Mouse (Mus musculus): Measurements from ENCODE around the gene Got1. TPM values are rescaled to one million over a fixed set of nuclear protein-coding genes. Genes with fewer than 3 reads are reported as not detected.

Got1 gene
- 103 and 114 TPM in 2 replicates for polyA plus RNA-seq (2015; fragmentation: Nextera tagmentation; extraction: Ambion mirVana)

DNA sequence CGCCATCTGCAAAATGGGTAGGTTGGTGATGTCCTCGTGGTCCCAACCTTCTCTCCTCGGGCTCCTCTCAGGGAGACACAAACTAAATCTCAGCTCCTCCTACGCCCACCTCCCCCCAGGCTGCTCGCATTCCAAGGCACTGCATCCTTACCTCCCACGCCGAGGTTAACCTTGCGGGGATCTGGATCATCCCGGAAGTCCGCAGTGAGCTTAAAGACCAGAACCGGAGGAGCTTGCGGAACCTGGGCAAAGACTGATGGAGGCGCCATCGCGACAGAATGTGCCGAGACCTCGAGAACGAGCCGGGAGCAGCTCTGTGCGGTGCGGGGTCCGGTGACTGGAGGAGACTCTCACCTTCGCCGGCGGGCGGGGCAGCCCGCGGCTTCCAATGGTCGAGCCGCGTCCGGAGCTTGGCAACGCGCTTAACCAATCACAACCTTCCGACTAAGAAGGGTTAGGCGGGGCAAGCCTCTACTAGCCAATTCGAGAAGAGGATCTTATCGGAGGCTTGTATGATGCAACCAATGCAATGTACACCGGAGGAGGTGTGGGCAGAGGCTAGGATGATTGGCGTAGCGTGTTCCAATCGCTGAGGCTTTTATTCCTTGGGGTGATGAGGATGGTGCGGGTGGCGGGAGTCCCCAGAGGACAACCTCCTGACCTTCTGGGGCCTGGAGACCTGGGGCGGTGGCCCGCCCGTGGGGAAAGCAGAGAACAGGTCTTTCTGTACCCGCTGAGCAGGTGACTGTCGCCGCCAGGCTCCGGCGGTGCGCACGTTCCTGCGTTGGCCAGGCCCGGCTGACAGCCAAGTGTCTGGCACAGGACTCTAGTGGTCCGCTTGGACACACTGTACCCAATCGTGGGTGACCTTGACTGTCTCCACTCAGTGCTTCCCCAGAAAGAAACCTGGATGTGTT, at the start of gene Got1:
Gene Got1 (minus strand): TSS at position 419 of the 917 bp plus-strand sequence.

Other genes with a start within 250 kb of the Got1 start
- 0.33 and 0.59 TPM in 2 replicates for gene Hpse2, start 136.2 kb downstream of the Got1 start, polyA plus RNA-seq (2015; fragmentation: Nextera tagmentation; extraction: Ambion mirVana)
- 0.07 and 0.09 TPM in 2 replicates for gene Cnnm1, start 84.2 kb downstream of the Got1 start, polyA plus RNA-seq (2015; fragmentation: Nextera tagmentation; extraction: Ambion mirVana)
- gene Nkx2-3, start 87.7 kb upstream of the Got1 start, polyA plus RNA-seq (2015; fragmentation: Nextera tagmentation; extraction: Ambion mirVana) = not detected in 2 replicates
- gene Slc25a28, start 150.3 kb upstream of the Got1 start, polyA plus RNA-seq (2015; fragmentation: Nextera tagmentation; extraction: Ambion mirVana) = 8.8 and 9.4 TPM in 2 replicates
- 2.4 and 4.7 TPM in 2 replicates for gene Entpd7, start 165.1 kb upstream of the Got1 start, polyA plus RNA-seq (2015; fragmentation: Nextera tagmentation; extraction: Ambion mirVana)
- gene Cutc, start 228.4 kb upstream of the Got1 start, polyA plus RNA-seq (2015; fragmentation: Nextera tagmentation; extraction: Ambion mirVana) = 17.4 and 18.3 TPM in 2 replicates
- 10.3 and 11.4 TPM in 2 replicates for gene Cox15, start 228.4 kb upstream of the Got1 start, polyA plus RNA-seq (2015; fragmentation: Nextera tagmentation; extraction: Ambion mirVana)